Mouse (Mus musculus) ES-E14 (cell line): ENCODE data around the gene Anapc15-ps.

Experiments
- HCFC1 ChIP-seq: IDR thresholded peaks from 2 replicates; pipeline ENCODE4 v1.6.1; 2012; ENCODE audit warnings: low read length, inconsistent platforms, borderline replicate concordance; ENCODE audit not compliant: insufficient read depth
- MAFK ChIP-seq: IDR thresholded peaks from 2 replicates; pipeline ENCODE4 v1.6.1; 2014; ENCODE audit warnings: mild to moderate bottlenecking, low read depth, low read length, inconsistent platforms; ENCODE audit not compliant: insufficient read depth
- ZC3H11A ChIP-seq: IDR thresholded peaks from 2 replicates; pipeline ENCODE4 v1.6.1; 2012; ENCODE audit warnings: low read depth, mild to moderate bottlenecking, inconsistent platforms, low read length, borderline replicate concordance
- ZNF384 ChIP-seq: IDR thresholded peaks from 2 replicates; pipeline ENCODE4 v1.6.1; 2012; ENCODE audit warnings: low read depth, low read length, inconsistent platforms

DNA sequence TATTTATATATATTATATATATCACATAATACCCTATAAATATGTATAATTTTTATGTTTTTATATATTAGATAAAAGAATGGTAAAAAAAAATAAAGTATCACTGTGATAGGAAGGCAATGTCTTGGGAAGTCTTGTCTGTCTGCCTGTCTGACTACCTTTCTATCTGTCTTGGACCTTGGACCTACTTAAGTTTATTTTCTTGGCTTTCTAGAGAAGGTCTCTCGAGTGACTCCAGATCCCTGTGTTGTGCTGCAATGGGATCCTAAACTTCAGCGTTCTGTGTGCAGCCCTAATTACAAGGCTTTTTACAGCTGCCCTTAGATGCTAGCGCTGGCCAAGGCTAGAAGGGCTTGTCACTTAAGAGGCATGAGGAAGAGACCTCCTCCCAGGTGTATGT lies 8.6 kb downstream of the Anapc15-ps start:
- TF ChIP-seq MAFK (no peak), ZC3H11A (no peak), ZNF384 (no peak), HCFC1 (no peak)
